Mouse (Mus musculus) embryo, embryonic 10 days (tissue): ENCODE measurements around the gene Dnaaf3.
"Not testable (repeated sequence)": the region's sequence is repeated elsewhere in the genome, so short reads cannot be mapped to it uniquely, and the experiment has no call there.

Source experiments
- DNase-seq: peaks from one replicate; pipeline ENCODE4 v3.0.0-alpha.2; 2015; ENCODE audit warnings: low spot score

The Dnaaf3 gene

DNA sequence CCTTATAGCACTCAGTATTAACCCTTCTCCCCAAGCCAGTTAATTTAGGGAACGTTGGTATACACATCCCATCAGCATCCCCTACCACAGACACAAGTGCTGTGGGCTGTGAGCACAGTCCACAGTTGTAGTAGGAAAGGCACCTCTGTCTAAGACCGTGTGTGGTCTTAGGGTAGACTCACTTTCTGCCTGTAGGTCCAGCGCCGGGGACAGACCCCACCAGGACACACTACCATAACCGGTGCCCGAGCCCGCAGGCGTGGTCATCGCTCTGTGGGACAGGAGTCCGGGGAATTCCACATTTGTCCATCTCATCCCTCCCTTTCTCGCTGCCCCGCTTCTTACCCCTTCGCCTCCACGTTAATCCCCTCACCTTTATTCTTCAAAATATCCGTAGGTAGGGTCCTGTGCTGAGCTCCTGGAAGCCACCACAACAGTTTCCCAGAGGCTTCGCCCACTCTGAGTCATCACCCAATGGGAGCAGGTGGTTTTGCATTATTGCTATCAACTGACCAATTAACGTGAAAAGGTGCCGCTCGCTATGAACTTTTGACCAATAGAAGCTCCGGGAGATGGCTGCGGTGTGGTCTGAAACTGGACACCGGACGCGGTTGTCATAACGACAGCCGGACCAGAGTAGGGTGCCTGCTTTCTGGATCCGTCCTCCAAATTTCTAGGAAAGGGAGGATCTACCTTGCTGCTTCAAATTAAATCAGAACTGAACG, at the start of gene Dnaaf3:
Gene Dnaaf3 (minus strand): TSS at position 449 of the 725 bp plus-strand sequence.
- peak; percentile 96 for DNase-seq

DNA sequence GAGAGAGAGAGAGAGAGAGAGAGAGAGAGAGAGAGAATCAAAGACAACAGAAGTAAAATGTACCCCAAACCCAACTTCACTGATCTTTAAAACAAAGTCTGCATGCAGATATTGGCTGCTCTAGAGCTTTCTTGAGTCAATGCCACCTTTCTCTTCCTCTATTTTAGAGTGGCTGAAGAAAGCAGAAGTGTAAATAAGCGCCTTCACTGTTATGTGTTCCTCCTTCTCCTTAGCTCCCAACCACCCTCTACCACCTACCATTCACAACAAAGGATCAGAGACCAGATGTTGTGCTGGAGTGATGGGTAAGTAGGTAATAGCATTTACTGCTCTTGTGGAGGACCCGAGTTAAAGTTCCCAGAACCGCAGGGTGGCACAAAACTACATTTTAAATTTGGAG, 49.2 kb upstream of the Dnaaf3 start:
- not testable (repeated sequence) for DNase-seq

DNA sequence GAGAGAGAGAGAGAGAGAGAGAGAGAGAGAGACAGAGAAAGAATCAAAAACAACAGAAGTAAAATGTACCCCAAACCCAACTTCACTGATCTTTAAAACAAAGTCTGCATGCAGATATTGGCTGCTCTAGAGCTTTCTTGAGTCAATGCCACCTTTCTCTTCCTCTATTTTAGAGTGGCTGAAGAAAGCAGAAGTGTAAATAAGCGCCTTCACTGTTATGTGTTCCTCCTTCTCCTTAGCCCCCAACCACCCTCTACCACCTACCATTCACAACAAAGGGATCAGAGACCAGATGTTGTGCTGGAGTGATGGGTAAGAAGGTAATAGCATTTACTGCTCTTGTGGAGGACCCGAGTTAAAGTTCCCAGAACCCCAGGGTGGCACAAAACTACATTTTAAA, 40.1 kb upstream of the Dnaaf3 start:
- not testable (repeated sequence) for DNase-seq

- no peak for DNase-seq
Measured at GRCm38 (mm10) chr7:4562660-4563059, 30.4 kb upstream of the Dnaaf3 start.

DNA sequence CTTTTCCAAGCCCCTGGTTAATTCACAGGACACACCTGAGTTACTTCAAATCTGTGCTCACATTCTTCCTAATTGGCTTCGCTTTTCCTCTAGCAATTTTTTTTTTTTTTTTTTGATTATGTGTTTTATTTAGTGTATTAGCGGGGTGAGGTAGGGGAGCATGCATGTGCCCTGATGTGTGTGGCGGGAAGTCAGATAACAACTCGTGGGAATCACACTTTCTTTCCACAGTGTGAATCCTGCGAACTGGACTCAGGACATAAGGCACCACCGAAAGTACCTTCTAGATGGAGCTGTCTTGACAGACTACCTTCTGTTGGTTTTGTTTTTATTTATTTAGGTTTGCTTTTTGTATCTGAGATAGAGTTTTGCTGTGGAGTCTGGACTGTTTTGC, 24.9 kb upstream of the Dnaaf3 start:
- DNase-seq, result no peak

DNA sequence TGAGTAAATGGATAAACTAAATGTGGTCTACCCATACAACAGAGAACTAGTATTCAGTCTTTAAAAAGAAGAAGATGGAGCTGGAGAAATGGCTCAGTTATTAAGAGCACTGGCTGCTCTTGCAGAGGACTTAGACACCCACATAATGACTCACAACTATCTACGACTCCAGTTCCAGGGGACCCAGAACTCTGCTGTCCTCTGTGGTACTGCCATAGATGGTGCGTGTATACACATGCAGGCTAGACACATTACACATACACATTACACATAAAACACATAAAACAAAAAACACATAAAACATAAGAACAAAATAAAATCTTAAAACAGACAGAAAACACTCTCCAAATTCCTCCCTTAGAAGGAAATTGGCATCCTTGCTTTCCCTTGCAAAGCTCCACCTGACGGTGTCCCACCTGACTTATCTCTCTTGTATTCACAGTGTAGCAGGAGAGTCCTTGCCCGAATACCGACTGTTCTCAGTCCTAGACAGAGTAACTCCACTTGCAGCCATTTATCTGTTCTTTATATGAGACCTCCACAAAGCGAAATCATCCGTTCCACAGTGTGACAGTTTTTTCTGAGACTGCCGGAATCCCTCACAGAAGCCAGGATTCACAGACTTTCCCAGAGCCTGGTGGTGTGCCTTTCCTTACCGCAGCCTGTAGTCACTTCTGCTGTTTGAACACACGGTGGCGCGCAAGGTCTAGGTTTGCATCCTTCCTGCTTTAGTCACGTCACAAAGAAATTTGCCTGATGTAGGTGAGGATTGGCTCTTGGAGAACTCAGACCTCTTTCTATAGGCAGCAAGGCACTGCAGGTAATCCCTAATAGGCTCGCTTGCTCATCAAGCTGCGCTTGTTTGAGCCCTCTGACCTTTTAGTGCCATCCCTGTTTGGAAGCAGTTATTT, 24.3 kb upstream of the Dnaaf3 start:
- DNase-seq, result peak; percentile 95

DNA sequence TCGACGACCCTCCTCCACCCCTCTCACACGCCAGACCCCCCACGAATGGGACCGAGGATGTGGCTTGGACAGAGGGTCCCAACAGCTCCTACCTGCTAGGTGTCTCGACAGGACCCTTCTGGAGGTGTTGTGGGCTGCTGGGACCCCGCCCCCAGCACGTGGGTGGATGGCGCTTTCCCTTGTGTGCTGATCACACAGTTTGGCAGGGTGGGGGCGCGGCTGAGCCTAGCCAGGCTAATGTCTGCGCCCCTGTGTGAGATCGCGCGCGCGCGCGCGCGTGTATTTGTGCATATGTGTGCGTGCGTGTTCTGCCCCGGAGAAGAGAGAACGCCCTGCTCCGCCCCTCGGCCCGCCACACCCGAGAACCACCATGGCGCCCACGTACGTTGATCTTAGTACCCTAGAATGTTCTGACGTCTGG, 15.0 kb upstream of the Dnaaf3 start, which contains the start of gene Syt5:
Gene Syt5 (minus strand): TSS at position 321 of the 421 bp plus-strand sequence.
- DNase-seq, result no peak

DNA sequence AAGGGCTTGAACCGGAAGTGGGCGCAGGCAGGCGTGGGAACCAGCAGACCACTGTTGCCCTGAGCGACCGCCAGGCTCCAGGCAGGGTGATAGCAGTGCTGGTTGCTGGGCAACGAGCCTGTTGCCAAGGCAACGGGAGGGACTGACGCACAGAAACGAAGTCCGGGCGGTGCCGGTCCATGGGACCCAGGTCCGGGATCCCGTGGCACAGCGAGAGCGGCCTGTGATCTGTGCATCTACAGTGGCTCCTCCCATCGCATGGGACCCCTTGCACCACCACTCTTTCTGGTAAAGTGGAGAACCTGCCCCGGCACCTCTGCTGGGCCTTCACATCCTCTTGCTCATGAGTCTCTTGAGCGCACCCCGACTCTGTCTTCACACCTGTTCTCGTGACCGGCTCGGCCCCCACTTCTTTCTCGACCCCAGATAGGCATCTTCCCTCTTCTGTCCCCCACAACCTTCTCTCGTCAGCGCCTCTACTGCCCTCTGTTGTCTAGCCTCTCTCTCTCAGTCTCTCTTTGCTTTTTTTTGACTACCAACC, 14.4 kb upstream of the Dnaaf3 start:
- DNase-seq, result peak; percentile 93

GRCm38 (mm10) chr7:4546050-4546449, 13.8 kb upstream of the Dnaaf3 start:
- DNase-seq, result no peak

- no peak for DNase-seq
Measured at GRCm38 (mm10) chr7:4542013-4542412, 9.8 kb upstream of the Dnaaf3 start.

DNA sequence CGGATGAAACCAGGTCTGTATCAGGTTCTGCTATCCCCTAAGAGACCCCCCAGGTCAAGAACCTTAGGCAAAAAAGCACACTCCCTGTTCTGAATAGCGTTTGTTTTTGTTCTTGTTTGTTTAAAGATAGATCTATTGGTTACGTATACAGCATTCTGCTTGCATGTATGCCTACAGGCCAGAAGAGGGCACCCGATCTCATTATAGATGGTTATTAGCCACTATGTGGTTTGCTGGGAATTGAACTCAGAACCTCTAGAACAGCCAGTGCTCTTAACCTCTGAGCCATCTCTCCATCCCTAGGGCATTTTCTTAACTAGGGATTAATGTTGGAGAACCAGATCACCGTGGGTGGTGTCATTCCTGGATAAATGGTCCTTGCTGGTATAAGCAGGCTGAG, 9.1 kb upstream of the Dnaaf3 start:
- DNase-seq, result no peak

DNA sequence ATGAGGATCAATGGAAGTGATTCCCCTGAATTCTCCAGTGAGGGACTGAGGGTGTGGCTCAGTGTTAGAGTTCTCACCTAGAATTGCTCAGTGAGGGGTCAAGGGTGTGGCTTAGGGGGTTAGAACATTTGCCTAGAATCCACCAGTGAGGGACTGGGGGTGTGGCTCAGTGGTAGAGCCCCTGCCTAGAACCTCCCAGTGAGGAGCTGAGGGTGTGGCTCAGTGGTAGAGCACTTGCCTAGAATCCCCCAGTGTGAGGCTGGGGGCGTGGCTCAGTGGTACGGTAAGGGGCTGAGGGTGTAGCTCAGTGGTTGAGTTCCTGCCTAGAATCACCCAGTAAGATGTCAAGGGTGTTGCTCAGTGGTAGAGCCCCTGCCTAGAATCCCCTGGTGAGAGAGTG, 6.8 kb upstream of the Dnaaf3 start:
- DNase-seq, result no peak

GRCm38 (mm10) chr7:4537181-4537580, 4.9 kb upstream of the Dnaaf3 start:
- DNase-seq, result no peak

DNA sequence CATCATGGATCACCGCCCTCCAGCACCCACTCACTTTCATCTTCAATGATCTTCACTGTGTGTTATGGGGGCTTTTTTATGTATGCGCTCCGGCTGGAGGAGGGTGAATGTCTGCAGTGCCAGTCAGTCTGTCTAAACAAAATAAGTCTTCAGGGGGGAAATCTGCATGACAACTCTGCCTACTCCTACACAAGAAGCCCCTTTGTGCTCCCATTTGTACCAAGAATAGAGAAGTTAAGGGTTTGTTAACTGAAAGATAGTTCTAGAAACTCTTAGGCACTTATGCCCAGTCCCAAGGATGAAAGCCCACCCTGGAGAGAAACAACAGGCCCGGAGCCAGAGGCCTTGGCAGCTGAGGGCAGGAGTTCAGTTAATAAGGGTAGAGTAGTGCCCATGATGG, 4.1 kb upstream of the Dnaaf3 start:
- no peak for DNase-seq

DNA sequence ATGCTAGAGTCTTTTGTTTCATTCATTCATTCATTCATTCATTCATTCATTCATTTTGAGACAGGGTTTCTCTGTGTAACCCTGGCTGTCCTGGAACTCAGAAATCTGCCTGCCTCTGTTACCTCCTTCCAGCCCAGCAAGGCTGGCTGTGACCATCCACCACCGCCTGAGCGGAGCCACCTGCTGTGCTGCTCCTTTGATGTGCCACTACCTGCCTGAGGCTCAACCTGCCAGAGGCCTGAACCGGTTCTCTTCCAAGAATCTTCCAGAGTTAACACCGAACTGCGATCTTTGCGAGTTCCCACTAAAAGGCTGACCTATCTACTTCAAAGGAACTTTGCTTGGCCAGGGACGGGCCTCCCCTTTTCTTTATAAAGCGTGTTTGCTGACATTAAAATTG, 2.1 kb downstream of the Dnaaf3 start:
- DNase-seq, result not testable (repeated sequence)

DNA sequence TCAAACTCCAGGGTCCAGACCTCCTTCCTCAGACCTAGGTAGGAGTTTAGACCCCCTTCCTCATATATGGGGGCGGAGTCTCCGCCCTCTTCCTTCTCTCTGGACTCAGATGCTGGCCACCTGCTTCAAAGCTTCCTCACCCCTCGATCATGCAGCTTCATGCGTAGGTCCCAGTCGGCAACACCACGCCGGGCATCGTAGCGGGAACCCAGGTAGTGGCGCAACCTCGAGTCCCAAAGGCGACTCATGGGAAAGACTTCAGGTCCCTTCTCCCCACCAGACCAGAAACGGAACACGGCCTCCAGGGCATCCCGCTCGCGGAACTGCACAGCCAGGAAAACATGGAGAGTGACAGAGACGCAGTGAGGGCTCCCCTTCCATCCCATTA, 5.0 kb downstream of the Dnaaf3 start:
- no peak for DNase-seq

DNA sequence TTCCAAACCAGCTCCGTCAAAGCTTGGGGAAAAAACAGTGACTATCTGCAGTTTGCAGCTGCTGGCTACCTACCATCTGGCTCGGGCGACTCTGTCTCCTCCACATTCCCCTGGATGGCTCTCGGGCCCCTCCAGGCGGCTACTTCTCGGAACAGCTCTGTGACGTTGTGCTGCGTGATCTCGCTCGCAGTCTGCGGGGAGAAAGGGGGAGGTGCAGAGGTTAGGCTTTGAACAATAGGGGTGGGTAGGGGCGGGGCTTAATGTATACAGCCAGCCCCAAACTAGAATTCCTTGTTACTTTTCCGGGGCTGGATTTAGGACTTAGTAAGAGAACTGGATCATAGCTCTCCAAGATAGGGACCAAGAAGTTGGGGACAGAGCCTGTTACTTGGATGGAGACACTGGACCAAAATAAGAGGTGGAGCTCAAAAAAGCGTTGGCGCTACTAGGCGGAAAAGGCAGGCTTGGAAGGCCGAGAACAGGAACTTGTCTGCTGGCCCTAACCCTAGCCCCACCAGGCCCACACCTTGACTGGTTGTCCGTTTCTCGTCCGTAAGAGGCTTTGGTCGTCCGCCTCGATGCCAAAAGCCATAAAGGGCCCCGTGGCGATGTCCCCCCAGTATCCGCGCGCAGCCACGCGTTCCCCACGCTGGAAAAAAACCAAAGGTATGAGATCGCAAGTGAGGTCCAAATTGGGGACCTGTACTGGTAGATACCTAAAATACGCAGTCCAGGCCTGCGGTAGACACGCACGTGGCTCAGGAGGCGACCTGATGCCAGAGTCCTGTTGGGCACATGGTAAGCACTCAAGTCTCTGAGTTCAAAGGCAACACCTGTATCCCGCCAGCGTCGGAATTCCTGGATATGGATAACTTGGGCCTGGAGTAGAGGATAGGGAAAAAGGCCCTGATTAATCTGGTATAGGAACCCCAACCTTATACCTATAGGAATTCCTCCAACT, 5.6 kb downstream of the Dnaaf3 start:
- DNase-seq, result peak; percentile 93

DNA sequence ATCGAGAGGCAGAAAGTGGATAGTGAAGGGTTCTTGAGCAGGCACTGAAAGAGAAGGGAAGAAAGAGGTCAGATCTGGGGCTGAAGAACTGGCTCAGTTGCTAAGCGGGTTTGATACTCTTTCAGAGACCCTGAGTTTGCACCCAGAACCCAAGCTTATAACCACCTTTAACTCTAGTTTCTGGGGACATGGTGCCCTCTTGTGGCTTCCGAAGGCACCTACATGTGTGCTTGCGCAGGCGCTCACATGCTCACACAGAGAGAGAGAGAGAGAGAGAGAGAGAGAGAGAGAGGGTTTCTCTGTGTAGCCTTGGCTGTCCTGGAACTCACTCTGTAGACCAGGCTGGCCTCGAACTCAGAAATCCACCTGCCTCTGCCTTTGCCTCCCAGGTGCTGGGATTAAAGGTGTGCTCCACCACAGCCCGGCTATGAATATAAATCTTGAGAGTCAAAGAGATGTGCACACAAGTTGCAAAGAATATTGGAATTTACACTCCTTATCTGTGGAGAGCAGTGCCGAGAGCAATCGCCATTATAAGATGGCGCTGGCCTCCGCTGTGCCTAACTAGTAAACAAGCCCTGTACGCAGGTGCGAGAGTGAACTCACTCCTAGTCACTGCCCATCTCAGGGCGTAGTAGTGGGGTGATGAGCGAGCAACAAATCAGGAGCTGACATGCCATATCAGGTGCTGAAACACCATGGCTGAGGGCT, 7.9 kb downstream of the Dnaaf3 start, which contains the start of gene Tnni3:
Gene Tnni3 (minus strand): TSS at position 18 of the 711 bp plus-strand sequence.
- DNase-seq, result peak; percentile 79

- DNase-seq, result no peak
Measured at GRCm38 (mm10) chr7:4523205-4524130, 8.8 kb downstream of the Dnaaf3 start.

GRCm38 (mm10) chr7:4522292-4522691, 10.0 kb downstream of the Dnaaf3 start:
- DNase-seq, result no peak
